Mouse (Mus musculus) T-helper 2 cell (primary cell): Measurements from ENCODE around the gene Eea1.

Experiments used
- in situ Hi-C: fragments of 300-600 bp; cut with MboI, MseI; formaldehyde crosslinking; loops from one replicate; pipeline ENCODE4 v1.15.1; 2025; ENCODE audit warnings: high pct_unique_total_duplicates

Eea1 gene

DNA sequence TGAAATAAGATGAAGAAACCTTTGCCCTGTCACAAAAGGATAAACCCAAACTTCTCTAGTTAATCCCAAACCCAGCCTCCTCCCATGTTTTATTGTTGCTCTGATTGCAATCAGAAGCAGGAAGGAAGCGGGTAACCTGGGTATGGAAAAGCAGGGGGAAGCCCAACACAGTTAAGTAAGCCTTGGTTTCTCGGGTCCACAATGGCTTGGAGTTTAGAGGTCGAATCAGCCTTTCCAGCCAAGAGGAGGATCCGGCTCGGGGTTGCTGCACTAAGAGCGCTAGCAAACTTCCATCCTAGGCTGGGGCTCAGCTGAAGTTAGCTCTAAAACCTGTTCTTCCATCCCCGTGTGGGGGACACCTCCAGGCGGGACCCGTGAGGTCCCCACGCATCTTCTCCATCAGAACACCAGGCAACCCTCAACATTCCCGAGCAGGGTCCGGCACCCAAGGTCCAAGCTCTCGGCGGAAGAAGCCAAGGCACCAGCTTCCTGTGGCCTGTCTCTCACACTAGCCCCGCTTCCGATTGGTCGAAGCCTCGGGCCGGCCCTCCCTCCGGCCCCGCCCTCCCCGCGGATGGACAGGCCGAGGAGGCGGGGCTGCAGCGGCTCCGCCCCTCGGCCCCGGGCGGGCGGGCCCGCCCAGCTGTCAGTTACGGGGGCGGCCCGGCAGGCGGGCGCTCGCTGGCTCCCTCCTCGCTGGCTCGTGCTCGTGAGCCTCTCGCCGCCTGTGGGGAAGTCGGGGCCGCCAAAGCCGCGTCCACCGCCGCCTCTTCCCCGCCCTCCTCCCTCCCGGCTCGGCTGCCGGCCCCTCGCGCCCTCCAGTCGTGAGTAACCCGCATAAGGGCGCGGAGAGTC is at the start of gene Eea1:
Gene Eea1 (plus strand): TSS at position 605 of the 855 bp plus-strand sequence.
- in situ Hi-C loops, result no loop called here

DNA sequence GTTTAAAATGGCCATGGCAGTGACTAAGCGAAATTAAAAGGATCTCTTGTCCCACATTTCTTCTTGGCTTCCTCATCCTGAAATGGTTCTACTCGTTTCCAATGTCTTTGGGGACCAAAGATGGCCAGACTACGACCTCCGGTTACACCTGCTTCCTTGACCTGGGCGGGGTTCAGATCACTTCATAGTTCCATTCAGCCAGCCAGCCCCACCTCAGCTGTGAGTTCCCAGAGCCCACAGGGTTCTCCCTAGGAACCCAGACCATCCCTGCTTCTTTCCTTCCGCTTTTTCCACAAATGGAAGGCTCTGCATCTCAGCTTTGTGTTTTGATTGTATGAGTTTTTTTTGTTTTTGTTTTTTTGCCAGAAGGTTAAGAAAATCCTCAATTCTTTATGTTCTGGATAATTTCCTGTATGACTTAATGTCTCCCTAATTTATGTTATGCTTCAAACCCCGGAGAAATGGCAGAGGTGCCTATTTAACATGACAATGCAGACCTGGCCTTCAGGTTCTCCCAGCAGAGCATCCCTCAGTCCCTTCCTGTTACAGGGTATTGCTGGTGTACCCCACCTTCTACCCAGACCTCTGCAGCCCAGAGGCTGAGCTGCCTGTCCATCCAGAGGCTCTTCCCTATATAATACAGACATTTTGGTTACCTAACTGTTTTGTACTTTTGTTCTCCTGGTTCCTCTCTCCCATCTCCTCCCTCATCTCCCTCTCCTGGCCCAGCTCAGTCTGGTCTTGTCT is 49.1 kb upstream of the Eea1 start:
- in situ Hi-C loops, result no loop called here

DNA sequence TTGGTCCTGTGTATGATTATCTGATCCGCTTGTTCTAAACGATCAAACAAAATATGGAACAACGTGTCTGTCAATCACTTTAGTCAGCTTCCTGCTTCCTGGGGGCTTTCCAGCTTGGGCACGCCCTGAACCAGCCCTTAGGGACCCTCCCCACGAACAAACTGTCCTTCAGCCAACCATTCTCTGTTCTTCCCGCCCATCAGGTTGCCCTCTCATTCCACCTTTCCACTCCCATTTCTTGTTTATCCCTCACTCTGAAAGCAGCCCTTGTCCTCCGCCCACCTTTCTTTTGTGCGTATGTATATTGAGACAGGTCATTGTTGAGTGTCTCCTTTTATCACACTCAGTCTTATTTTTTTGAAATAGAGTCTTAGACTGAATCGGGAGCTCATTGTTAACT is 48.3 kb upstream of the Eea1 start:
- in situ Hi-C loops, result no loop called here

DNA sequence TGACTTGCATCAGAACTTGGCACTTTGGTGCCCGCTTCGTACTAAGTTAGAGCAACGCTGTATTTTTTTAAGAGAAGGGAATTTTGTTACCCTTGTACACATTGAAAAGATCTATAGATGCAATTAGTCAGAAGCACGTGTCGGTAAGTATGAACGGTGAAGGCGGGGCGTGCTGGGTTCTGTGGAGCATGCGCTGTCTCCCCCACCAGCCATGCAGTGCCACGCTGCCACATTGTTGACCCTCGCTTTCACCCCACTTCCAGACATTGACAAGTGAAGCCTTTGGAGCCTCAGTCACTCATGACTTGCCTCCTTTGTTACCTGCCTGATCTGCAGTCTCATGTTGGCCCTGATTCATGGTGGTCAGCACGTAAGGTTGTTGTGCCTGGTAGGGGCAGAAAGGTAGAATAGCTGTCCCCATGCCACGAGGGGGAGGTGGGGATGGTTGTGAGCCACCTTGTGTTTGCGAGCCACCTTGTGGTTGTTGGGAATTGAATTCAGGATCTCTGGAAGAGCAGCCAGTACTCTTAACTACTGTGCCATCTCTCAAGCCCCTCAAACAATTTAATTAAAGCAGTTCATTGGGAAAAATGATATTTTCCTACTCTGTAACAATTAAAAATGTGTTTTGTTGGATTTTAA is 47.0 kb upstream of the Eea1 start:
- in situ Hi-C loops, result no loop called here

DNA sequence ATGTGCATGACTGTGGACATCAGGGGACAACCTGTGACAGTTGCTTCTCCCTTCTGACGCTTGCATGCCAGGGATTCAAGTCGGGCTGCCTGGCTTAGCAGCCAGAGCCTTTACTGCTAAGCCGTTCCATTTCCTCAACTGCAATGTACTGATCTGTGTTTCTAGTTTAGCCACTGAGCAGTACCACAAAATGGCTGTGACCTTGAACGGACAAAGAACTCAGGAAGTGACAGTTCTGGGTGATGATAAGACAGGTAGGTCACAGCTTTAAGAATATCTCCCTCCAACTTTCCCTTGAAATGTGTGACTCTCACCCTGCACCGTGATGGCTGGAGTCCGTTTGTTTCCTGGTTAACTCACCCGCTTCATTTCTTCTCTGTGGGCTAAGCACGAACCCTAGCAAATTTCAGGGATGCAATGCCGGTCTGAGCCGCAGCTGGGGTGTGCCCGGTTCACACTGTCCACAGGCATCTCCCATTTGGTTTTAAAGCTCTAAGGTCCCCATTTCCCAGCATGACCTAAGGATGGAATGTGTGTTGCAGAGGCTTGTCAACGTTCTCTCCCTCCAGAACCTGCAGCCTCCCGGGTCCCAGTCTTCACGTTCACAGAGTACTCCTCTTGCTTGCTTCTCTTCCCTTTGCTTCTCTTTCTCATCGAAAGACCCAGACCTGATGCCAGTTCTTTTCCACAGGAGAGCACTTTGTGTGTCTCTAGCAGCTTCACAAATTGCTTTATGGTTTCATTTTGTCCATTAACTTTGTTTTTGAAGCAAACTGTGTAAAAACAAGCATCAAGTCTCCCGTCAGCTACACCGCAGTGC is 46.2 kb upstream of the Eea1 start:
- in situ Hi-C loops, result no loop called here

DNA sequence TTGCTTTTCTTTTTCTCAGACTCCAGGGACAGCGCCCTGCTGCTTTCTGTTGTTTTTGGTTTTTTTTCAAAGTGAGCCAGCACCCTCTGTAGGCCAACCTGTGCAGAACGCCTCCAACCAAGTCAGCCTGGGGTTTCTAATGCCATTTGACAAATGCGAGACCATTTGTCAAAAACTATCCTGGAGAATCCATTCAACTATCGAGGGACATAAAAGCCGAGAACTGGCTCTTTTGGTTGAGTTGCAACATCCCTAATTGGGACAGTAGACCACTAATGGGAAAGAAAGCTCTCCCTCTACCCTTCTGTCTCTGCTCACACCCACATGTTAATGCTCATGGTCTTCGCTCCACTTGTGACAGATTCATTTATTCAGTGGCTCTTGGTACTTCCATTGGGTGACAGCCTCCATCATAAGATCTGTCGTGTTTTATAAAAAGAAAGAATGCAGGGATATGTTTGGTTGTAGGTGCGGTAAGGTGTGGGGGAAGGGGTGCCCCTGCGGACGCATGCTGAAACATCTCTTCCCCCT is 45.5 kb upstream of the Eea1 start:
- in situ Hi-C loops, result loop anchor here (5.0 kb wide), 1 partner anchor 343 kb away; no protein-coding TSS in a partner anchor

DNA sequence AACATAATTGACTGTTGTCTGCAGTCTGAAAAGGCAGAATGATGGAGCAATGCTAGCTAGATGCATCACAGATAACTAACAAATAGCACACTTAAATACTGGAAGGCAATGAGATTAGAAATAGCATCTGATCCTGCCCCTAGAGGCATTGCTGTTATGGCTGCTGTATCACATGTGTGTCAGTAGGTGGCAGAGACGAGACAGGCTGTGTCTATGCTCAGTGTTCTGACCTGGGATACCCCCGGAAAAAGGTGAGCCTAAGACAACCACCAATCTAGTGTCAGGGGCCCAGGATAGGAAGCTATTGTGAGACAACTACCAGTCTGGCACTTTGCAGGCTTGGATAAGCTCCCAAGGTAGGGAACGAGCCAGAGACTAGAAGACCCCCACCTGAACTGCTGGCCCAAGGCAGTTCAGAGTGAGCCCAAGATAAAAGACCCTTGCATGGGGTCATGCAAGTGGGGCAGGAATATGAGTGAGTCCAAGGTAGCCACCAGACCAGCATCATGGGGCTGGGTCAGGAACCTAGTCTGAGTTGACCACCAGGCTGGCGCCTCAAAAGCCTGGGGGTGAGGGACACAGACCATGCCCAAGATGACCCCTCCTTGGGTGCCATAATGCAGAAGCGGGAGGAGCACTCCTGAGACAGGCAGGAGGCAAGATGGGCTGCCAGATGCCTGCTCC is 41.8 kb upstream of the Eea1 start:
- in situ Hi-C loops, result loop anchor here (5.0 kb wide), 1 partner anchor 346 kb away; no protein-coding TSS in a partner anchor

DNA sequence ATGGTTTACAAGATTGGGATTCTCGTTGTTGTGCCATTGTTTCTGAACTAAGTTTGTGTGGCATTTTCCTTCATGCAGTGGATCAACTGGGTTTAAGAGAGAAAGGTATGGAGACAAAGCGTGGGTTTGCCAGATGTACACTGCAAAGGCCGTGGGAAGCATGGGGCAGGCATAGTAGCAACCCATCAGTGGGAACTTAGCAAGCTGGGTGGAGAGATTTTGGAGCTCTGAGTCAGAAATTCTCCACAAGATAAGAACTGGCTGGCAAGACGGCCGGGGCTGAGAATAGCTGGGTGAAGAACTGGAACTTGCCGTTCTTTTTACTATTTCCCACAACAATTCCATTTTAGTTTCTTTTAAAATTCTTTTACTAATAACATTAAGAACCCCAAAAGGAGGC is 35.8 kb upstream of the Eea1 start:
- in situ Hi-C loops, result loop anchor here (10.0 kb wide), 1 partner anchor 60 kb away; no protein-coding TSS in a partner anchor

DNA sequence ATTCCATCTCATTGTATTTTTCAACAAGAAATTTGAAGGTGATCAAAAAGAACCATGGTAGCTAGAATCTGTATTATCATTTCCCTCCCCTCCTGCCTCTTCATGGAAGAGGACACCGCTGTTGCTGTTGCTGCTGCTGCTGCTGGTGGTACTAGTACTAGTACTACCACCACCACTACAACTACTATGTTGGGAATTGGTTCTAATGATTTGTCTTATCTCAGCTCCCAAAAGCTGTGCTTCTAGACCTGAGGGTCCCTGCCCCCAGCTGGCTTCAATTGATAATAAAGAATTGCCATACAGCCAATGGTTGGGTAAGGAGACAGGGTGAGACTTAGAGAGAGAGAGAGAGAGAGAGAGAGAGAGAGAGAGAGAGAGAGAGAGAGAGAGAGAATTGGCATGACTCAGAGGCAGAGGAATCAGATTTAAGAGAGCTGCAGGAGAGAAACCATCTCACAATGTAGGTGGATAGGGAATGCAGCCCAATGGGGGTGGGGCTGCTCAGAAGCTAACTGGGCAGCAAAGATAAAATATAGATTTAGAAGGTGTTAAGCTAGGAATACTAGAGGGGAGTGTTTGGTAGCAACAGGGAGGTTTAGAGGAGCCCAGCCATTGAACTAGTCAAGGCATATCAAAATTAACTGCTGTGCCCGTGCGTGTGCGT is 31.1 kb upstream of the Eea1 start:
- in situ Hi-C loops, result loop anchor here (10.0 kb wide), 1 partner anchor 55 kb away; no protein-coding TSS in a partner anchor

DNA sequence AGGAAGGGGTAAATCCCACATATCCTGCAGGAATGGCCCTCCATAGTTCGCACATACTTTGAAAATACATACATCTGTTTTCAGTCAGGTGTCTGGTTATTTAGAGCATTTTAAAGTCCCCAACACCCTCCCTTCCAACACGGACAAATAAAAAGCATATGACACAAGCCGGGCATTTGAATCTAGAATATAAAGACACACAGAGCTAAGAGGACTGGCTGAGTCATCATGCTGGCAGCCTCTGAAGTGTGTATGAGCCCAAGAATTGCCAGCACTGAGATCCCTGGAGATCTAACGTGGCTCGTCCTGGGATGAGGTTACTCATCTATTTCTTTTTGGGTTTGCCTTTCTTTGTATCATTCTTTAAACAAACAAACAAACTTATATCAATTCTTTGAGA is 29.4 kb upstream of the Eea1 start:
- in situ Hi-C loops, result no loop called here

DNA sequence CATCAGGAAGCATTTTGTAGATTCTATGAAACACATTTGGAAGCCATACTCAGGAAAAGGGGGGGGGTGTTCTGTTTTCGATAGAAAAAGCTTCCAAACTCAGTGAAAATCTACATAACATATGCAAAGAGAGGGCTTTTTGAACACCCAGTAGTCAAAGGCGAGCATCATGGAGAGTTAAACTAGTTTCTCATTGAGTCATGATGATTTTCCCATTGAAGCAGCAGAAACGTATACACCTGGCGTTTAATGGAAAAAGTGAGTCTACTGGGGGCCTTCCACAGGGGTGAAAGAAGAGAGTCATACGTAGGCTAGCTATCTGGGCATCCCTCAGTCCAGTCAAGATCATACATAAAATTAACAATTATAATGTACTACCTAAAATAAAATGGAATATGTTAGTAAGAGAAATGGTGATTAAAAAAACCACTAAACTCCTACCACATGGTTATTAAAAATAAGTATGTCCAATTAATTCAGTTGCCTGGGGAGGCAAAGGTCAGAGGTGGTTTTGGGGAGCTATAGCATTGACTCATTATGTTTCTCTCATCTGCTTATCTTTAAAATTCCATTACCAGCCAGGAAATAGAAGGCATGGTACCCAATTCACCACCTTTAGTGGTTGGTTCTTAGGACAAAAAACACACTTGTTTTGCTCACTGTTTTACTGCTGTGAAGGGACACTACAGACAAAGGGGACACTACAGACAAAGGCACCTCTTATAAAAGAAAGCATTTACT is 25.8 kb upstream of the Eea1 start:
- in situ Hi-C loops, result no loop called here

DNA sequence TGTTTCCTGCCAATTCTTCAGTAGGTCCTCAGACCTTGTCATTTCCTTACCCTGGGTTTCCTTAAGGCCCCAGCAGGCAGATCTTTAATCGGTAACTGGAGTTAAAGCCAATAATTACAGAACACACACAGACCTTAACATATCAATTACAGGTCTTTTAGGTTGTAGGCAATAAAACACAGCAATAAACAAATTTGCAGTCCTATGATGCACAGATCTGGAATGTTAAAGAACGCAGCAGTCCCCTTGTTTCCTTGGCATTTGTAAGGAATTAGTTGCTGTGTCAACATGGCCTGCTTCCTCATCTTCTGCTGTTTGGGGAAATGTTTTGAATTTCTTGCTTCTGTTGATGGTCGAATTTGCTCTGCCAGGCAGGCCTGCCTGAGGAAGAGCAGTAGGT is 21.7 kb upstream of the Eea1 start:
- in situ Hi-C loops, result no loop called here

DNA sequence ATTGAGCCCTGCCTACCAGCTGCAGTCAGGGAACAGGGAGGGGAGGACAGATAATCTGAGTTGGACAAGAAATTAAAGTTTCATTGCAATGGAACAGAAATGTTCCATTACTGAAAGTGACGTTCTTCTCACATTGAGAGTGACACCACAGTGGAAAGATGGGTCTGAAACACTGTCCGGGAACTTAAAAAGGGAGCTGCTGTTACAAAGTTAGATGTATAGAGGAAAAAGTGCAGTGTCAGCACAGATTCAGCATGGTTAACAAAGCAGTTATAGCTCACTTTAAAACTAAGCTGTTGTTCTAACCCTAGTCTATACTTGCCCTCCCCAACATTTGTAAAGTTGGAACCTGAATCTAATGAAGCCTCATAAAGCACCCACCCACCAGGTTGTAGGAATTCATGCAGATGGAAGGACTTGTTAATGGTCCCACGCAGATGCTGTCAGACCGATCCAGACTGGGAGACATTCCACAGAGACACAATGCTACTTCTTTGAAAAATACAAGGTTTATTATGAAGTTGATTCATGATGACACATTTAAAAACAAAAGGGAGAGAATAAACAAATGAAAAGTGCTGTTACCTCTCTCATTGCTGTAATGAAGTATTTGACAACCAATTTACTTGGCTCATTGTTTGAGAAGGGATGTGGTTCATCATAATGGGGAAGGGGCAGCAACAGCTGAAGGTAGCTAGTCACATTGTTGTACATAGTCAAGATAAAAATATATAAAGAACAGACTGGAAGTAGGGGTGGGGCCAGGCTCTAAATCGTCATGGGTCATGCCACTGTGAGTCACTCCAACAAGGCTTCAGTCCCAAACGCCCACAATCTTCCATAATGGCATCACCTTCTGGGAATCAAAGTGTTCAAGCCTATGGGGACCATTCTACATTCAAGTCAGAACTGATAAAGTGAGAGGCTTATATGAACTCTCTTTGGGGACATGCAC is 16.9 kb upstream of the Eea1 start:
- in situ Hi-C loops, result no loop called here

DNA sequence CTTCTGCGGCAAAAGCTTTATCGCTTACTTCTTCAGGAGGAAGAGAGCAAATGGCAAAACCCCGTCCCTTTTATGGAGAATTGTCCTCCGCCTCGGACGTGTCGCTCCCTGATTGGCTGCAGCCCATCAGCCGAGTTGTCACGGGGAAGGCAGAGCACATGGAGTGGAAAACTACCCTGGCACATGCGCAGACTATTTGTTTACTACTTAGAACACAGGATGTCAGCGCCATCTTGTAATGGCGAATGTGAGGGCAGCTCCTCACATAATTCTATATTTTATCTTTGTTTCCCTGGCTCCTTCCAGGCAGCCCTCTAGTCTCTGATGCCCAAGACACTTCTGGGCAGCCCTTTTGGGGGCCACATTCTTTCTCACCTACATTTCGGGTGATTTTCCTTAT is 6.8 kb upstream of the Eea1 start:
- in situ Hi-C loops, result loop anchor here (5.0 kb wide), 1 partner anchor 46 kb away; no protein-coding TSS in a partner anchor

DNA sequence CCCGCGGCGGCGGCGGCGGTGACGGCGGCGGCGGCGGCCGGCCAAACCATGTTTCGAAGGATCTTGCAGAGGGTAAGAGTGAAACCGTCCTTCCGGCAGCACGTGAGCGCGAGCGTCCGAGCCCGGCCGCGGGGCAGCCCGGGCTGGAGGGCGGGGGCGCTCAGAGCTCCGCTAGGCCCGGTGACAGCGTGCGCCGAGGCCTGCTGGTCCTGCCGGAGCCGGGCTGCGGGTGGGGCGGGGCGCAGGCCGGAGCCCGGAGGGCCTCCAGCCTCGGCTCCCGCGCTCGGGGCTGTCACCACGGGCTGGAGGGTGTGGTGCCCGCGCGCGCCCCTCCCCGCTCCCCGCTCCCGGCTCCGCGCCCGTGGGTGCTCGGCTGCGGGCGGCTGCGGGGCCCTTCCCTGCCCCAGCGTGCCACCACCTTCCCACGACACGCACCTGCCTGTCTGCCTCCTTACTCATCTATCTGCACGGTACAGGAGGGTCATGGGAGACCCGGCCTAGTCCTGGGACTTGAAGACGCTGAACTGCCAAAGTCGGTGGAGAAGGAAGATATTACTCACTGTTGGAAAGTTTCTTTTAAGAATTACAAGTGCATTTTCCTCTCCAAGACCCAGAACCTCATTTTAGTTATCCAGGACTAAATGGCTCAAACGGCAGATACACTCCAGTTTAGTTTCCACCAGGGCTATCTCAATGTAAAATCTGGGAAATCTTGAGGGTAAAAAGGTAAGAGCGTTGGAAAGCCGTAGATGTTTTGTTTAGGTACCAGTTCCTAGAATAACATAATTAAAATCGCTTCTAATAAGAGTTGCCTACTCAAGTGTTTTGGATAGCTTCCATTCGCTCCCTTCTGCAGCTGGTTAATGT is 684 bp downstream of the Eea1 start:
- in situ Hi-C loops, result no loop called here

DNA sequence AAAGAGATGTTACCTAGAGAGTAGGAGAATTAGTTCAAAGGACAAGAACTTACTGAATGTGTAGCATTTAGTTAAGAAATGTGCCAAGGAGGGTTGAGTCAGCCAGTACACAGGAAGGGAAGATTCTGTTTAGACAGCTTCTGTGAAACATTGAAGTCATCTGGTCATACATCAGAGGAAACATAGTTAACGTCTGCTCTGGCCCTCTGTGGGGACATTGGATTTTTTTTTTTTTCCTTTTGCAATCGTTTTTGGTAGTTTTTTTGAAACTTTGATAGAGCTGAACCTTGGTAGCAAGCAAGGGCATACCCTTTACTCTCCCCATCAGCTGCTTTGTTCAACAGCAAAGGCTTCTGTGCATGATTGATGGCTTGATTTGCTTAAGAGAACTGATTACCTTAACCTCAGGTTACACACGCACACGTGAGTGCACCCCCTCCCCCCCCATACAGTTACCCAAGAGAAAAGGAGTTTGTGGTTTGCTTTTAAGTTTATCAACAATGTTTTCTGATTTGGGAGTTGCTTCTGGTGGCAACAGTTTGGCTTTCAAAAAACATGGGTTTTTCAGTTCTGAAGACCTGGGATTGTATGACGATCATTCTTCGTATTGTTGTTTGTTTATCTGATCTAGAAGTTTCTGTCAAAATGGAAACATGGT is 1.4 kb downstream of the Eea1 start:
- in situ Hi-C loops, result no loop called here

DNA sequence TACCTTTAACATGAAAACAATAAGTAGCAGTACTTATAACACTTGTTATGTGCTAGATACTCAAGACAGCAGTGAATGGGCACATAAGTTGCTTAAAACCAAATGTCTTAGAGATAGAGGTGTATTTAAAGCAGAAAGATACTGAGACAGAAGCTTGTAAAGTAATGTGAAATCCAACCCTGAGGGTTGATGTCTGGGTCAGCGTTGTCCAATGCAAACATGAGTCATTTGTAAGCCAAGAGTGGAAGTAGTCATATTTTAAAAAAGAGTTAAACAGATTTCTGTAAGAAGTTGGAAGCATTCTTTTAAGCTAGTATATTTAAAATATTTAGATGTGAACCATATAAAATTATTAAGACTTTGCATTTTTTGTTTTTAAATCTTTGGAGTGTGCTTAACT is 4.6 kb downstream of the Eea1 start:
- in situ Hi-C loops, result no loop called here
